Mouse (Mus musculus) small intestine, adult 10 weeks (tissue): ENCODE data around the gene Clec9a. TPM values are rescaled to one million over a fixed set of nuclear protein-coding genes. Genes with fewer than 3 reads are reported as not detected.

Source experiments
- polyA plus RNA-seq: library from polyadenylated mRNA; stranded (reverse); fragments of 350-450 nt; fragmentation: Illumina TruSeq; extraction: RNeasy Lipid Tissue Mini Kit (QIAGEN cat#74804); gene quantifications from one replicate; pipeline ENCODE4 v1.2.3, GENCODE M21; 2014; ENCODE audit warnings: low replicate concordance

The Clec9a gene
- 6.2 TPM for polyA plus RNA-seq

GRCm38 (mm10) chr6:129408562-129408961 is at the start of gene Clec9a:
Gene Clec9a (plus strand): TSS chr6:129408862.

DNA sequence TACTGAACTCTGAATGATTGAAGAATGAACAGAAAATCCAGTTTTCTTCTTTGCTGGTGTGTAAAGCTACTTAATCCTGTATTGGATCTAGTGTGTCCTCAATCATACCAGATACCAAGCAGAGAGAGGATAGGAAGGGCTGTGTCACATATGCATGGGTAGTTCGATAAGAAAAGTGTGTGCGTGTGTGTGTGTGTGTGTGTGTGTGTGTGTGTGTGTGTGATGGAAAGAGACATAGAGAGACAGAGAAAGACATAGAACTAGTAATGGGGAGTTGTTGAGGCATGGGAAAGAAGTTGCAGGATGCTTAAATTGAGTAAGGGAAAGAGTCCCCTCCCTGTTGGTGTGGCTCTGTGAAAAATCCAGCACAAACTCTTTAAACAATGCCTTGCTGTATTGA is 22.9 kb upstream of the Clec9a start, which contains the start of gene Clec12b:
TSS of gene Clec12b (minus strand) at position 101 of the 400 bp plus-strand sequence.

GRCm38 (mm10) chr6:129396997-129397396 is 11.7 kb upstream of the Clec9a start, which contains the start of gene Clec1b:
Gene Clec1b (plus strand): TSS chr6:129397297.

GRCm38 (mm10) chr6:129451411-129452039 is 42.9 kb downstream of the Clec9a start, which contains the start of gene Clec1a:
Gene Clec1a (minus strand): TSS chr6:129452000.

Other genes with a start within 250 kb of the Clec9a start
- 496 TPM for gene Clec2d, start 228.2 kb upstream of the Clec9a start, polyA plus RNA-seq
- gene Cd69, start 133.4 kb upstream of the Clec9a start, polyA plus RNA-seq: 5.6 TPM
- not detected for gene 4922502D21Rik, start 77.1 kb upstream of the Clec9a start, polyA plus RNA-seq
- gene Clec12a, start 66.2 kb upstream of the Clec9a start, polyA plus RNA-seq: 1.6 TPM
- gene Clec12b, start 23.0 kb upstream of the Clec9a start, polyA plus RNA-seq: not detected
- gene Clec1b, start 11.6 kb upstream of the Clec9a start, polyA plus RNA-seq: 10.4 TPM
- gene Clec1a, start 43.1 kb downstream of the Clec9a start, polyA plus RNA-seq: 2.8 TPM
- gene Olr1, start 98.3 kb downstream of the Clec9a start, polyA plus RNA-seq: not detected
- not detected for gene Tmem52b, start 103.7 kb downstream of the Clec9a start, polyA plus RNA-seq
- 3.5 TPM for gene Gabarapl1, start 124.3 kb downstream of the Clec9a start, polyA plus RNA-seq
- 1.4 TPM for gene Klre1, start 169.0 kb downstream of the Clec9a start, polyA plus RNA-seq
- gene Klrd1, start 182.9 kb downstream of the Clec9a start, polyA plus RNA-seq: 48.6 TPM
- gene Klrk1, start 215.0 kb downstream of the Clec9a start, polyA plus RNA-seq: 4.7 TPM
- gene Klrc3, start 234.5 kb downstream of the Clec9a start, polyA plus RNA-seq: not detected